Mouse (Mus musculus) CH12.LX (cell line): ENCODE measurements around the gene Nek6. TPM values are rescaled to one million over a fixed set of nuclear protein-coding genes. Genes with fewer than 3 reads are reported as not detected.

Source experiments
- DNase-seq: peaks from one replicate; pipeline ENCODE4 v3.0.0-alpha.2; 2013; ENCODE audit errors: extremely low read depth
- H3K27ac ChIP-seq: 2 replicates; pipeline ENCODE4 v1.5.1; 2012; ENCODE audit warnings: low read depth, mild to moderate bottlenecking, control low read depth, moderate library complexity; ENCODE audit not compliant: insufficient read depth
- H3K27me3 ChIP-seq: replicated peaks from 2 replicates; pipeline ENCODE3; 2012; ENCODE audit warnings: inconsistent platforms
- H3K36me3 ChIP-seq, 2 experiments: replicated peaks in 1 of 2; 2 replicates each; pipeline versions ENCODE3 to v1.6.1; 2012; ENCODE audit warnings: inconsistent platforms in 1 of 2, low read length in 1 of 2, mild to moderate bottlenecking in 1 of 2, mixed read lengths in 1 of 2, moderate library complexity in 1 of 2; ENCODE audit not compliant: control insufficient read depth in 1 of 2, insufficient read depth in 1 of 2
- H3K4me1 ChIP-seq, 2 experiments: 2 replicates each; pipeline ENCODE4 v1.6.1; 2012; ENCODE audit warnings: inconsistent platforms in 1 of 2, moderate library complexity in 1 of 2; ENCODE audit not compliant: insufficient read depth in 2 of 2, control insufficient read depth in 1 of 2
- H3K4me2 ChIP-seq: 2 replicates; pipeline ENCODE4 v1.6.1; 2012; ENCODE audit warnings: low read depth, mild to moderate bottlenecking, control low read depth; ENCODE audit not compliant: poor library complexity, insufficient read depth, severe bottlenecking
- H3K4me3 ChIP-seq, 3 experiments: fragments of 150-350 bp in 1 of 3; sonication (generic) in 1 of 3; replicated peaks in 1 of 3; 2 replicates each; pipeline versions ENCODE3 to v1.5.1; 2011 to 2012; ENCODE audit warnings: low read depth in 2 of 3, low read length in 2 of 3, mild to moderate bottlenecking in 2 of 3, moderate library complexity in 2 of 3, control low read depth in 1 of 3, improper control_type of control experiment in 1 of 3, inconsistent platforms in 1 of 3, mixed read lengths in 1 of 3; ENCODE audit not compliant: poor library complexity in 1 of 3
- H3K79me2 ChIP-seq: replicated peaks from 2 replicates; pipeline ENCODE4 v1.6.1; 2012; ENCODE audit warnings: mild to moderate bottlenecking, moderate library complexity; ENCODE audit not compliant: control insufficient read depth, poor library complexity, insufficient read depth, severe bottlenecking; ENCODE audit errors: extremely low read depth
- H3K9ac ChIP-seq: 2 replicates; pipeline ENCODE4 v1.6.1; 2012; ENCODE audit warnings: low read depth, mild to moderate bottlenecking, control low read depth, moderate library complexity; ENCODE audit not compliant: insufficient read depth
- H3K9me3 ChIP-seq: replicated peaks from 2 replicates; pipeline ENCODE3; 2012; ENCODE audit warnings: low read length, inconsistent platforms, mixed read lengths
- CHD1 ChIP-seq: IDR thresholded peaks from 2 replicates; pipeline ENCODE4 v1.6.1; 2012; ENCODE audit warnings: low read depth, low read length, improper control_type of control experiment, inconsistent platforms
- CTCF ChIP-seq, 2 experiments: IDR thresholded peaks in 1 of 2; conservative IDR thresholded peaks in 1 of 2; 2 replicates each; pipeline ENCODE4 v1.5.1; 2011 to 2012; ENCODE audit warnings: low read depth in 2 of 2, low read length in 2 of 2, improper control_type of control experiment in 1 of 2, inconsistent platforms in 1 of 2, mild to moderate bottlenecking in 1 of 2, moderate library complexity in 1 of 2
- ELF1 ChIP-seq: IDR thresholded peaks from 2 replicates; pipeline ENCODE4 v1.6.1; 2014; ENCODE audit warnings: low read depth, mild to moderate bottlenecking, inconsistent platforms, low read length, improper control_type of control experiment
- EP300 ChIP-seq: IDR thresholded peaks from 2 replicates; pipeline ENCODE4 v1.6.1; 2011; ENCODE audit warnings: low read length, improper control_type of control experiment
- ETS1 ChIP-seq: conservative IDR thresholded peaks from 2 replicates; pipeline ENCODE4 v1.6.1; 2012; ENCODE audit warnings: low read depth, mild to moderate bottlenecking, inconsistent platforms, low read length, improper control_type of control experiment, moderate library complexity
- IRF4 ChIP-seq: IDR thresholded peaks from 2 replicates; pipeline ENCODE4 v1.6.1; 2014; ENCODE audit warnings: low read depth, mild to moderate bottlenecking, inconsistent platforms, low read length, improper control_type of control experiment
- JUN ChIP-seq: IDR thresholded peaks from 2 replicates; pipeline ENCODE4 v1.6.1; 2011; ENCODE audit warnings: low read depth, mild to moderate bottlenecking, low read length, improper control_type of control experiment, moderate library complexity; ENCODE audit not compliant: insufficient read depth
- JUND ChIP-seq: conservative IDR thresholded peaks from 2 replicates; pipeline ENCODE4 v1.6.1; 2011; ENCODE audit warnings: low read depth, low read length, improper control_type of control experiment
- KAT2A ChIP-seq: IDR thresholded peaks from 2 replicates; pipeline ENCODE4 v1.6.1; 2012; ENCODE audit warnings: low read length, improper control_type of control experiment, inconsistent platforms; ENCODE audit not compliant: insufficient replicate concordance
- MEF2A ChIP-seq: IDR thresholded peaks from 2 replicates; pipeline ENCODE4 v1.6.1; 2014; ENCODE audit warnings: low read depth, mild to moderate bottlenecking, inconsistent platforms, low read length, improper control_type of control experiment, borderline replicate concordance
- MXI1 ChIP-seq: IDR thresholded peaks from 2 replicates; pipeline ENCODE4 v1.6.1; 2011; ENCODE audit warnings: mild to moderate bottlenecking, low read depth, low read length, improper control_type of control experiment
- MYC ChIP-seq: IDR thresholded peaks from 2 replicates; pipeline ENCODE4 v1.6.1; 2011; ENCODE audit warnings: low read depth, mild to moderate bottlenecking, improper control_type of control experiment, low read length
- NRF1 ChIP-seq: IDR thresholded peaks from 2 replicates; pipeline ENCODE4 v1.6.1; 2014; ENCODE audit warnings: low read depth, mild to moderate bottlenecking, inconsistent platforms, low read length, improper control_type of control experiment, moderate library complexity
- PAX5 ChIP-seq: IDR thresholded peaks from 2 replicates; pipeline ENCODE4 v1.6.1; 2012; ENCODE audit warnings: low read length, inconsistent platforms, mixed read lengths
- RAD21 ChIP-seq: IDR thresholded peaks from 2 replicates; pipeline ENCODE4 v1.6.1; 2011; ENCODE audit warnings: low read depth, mild to moderate bottlenecking, low read length, improper control_type of control experiment, moderate library complexity
- TCF12 ChIP-seq: IDR thresholded peaks from 2 replicates; pipeline ENCODE4 v1.6.1; 2014; ENCODE audit warnings: low read depth, mild to moderate bottlenecking, inconsistent platforms, low read length, improper control_type of control experiment
- UBTF ChIP-seq: IDR thresholded peaks from 2 replicates; pipeline ENCODE4 v1.6.1; 2012; ENCODE audit warnings: low read depth, mild to moderate bottlenecking, inconsistent platforms, low read length, improper control_type of control experiment, moderate library complexity
- USF1 ChIP-seq: IDR thresholded peaks from 2 replicates; pipeline ENCODE4 v1.6.1; 2014; ENCODE audit warnings: low read depth, mild to moderate bottlenecking, inconsistent platforms, low read length, improper control_type of control experiment
- USF2 ChIP-seq: conservative IDR thresholded peaks from 2 replicates; pipeline ENCODE4 v1.6.1; 2011; ENCODE audit warnings: low read depth, low read length, improper control_type of control experiment
- ZC3H11A ChIP-seq: IDR thresholded peaks from 2 replicates; pipeline ENCODE4 v1.6.1; 2012; ENCODE audit warnings: low read depth, mild to moderate bottlenecking, inconsistent platforms, low read length, improper control_type of control experiment
- ZMIZ1 ChIP-seq: IDR thresholded peaks from 2 replicates; pipeline ENCODE4 v1.6.1; 2012; ENCODE audit warnings: low read depth, mild to moderate bottlenecking, inconsistent platforms, low read length, improper control_type of control experiment
- dilution Hi-C: fragments of 300-500 bp; cut with MboI; formaldehyde crosslinking; loops from 2 replicates; pipeline ENCODE4 v1.14.3; 2020; ENCODE audit warnings: low sequenced_read_pairs; ENCODE audit not compliant: extremely low pct_unique_long_range_greater_than_20kb, extremely low pct_ligation_motif_present
- in situ Hi-C: fragments of 300-500 bp; cut with MboI; formaldehyde crosslinking; loops from 3 replicates; pipeline ENCODE4 v1.14.3; 2019; ENCODE audit warnings: low sequenced_read_pairs, low pct_ligation_motif_present, low pct_unique_long_range_greater_than_20kb, mixed read lengths
- polyA plus RNA-seq: library from polyadenylated mRNA; unstranded; fragments of >175 nt; gene quantifications from 2 replicates; pipeline ENCODE4 v1.2.1, GENCODE M21; 2012; ENCODE audit warnings: low read depth; ENCODE audit not compliant: insufficient read length
- total RNA-seq, 2 experiments: library from RNA; depleted of rRNA; stranded (reverse); fragments of 300-350 nt in 1 of 2; fragments of >200 nt in 1 of 2; gene quantifications; 2 replicates each; pipeline ENCODE4 v1.2.3; 2012 to 2014

Nek6 gene
- total and polyA plus RNA-seq, 3 experiments: 31.0 to 39.9 (median 36.7) TPM

DNA sequence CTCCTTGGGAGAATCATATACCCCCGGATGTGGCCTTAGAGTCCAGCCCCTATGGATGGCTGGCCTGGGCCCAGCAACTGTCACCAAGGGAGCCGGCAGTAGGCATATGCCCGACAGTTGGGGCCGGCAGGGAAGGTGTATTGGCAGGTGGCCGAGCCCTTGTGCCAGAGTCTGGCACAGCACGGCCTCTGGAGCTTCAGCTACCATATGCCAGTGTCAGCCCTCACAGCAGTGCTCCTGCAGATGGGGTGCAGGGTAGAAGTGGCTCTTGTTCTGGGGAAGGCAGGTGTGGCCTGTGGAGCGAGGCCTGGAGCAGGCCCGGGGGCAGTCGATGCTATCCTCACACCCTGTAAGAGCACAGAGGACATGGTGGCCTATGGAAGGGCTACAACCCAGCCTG, 28.2 kb downstream of the Nek6 start:
- TF ChIP-seq ETS1 (no peak), USF2 (no peak), ZC3H11A (no peak), ELF1 (no peak), CTCF (conservative IDR thresholded peaks at IDR 0.05 in 1 of 2, IDR thresholded peaks at IDR 0.05 in 1 of 2; ENCODE audit: low read depth in 2 of 2, low read length in 2 of 2) (no peak), CHD1 (no peak), NRF1 (no peak), JUN (no peak), MEF2A (no peak), JUND (no peak), MYC (no peak), PAX5 (no peak), ZMIZ1 (no peak), EP300 (no peak), KAT2A (no peak), UBTF (no peak), TCF12 (no peak), USF1 (no peak), MXI1 (no peak), IRF4 (no peak)
- dilution Hi-C loops (no loop called here), in situ Hi-C loops (no loop called here)
- Histone ChIP-seq H3K36me3 (peaks cover 0 to 14% of the 10 kb centered on the region in 2 experiments), H3K4me1 (peaks cover 70 to 99% of the 10 kb centered on the region in 2 experiments), H3K27ac (no peak overlapping the region; the same call in 1 of the 2 replicates), H3K79me2 (peaks cover 9% of the 10 kb centered on the region), H3K27me3 (no peaks in the 10 kb centered on the region), H3K9ac (no peak overlapping the region), H3K9me3 (no peaks in the 10 kb centered on the region), H3K4me2 (no peak overlapping the region), H3K4me3 (no peak overlapping the region)
- no peak for DNase-seq

DNA sequence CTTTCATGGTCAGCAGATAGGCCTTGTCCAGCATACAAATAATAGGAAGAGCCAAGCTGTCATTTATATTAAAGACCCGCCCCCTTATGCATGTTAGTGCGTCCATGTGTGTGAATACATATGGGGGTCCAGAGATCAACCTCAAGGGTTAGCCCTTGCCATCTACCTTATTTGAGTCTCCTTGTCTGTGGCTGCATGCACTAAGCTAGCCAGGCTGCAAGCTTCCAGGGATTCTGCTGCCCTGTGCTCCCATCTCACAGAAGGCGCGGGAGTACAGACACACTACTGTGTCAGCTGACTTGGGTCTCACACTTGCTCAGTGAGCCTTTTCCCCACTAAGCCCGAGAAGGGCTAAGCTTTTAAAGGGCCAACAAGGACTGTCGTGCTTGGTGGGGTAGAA, 29.2 kb downstream of the Nek6 start:
- peak overlapping the region; percentile 8; the same call in 1 of the 2 replicates for H3K9ac ChIP-seq
- H3K9me3 ChIP-seq: no peaks in the 10 kb centered on the region
- peaks cover 7% of the 10 kb centered on the region for H3K79me2 ChIP-seq
- DNase-seq: no peak
- H3K36me3 ChIP-seq: peaks cover 0 to 14% of the 10 kb centered on the region in 2 experiments
- H3K27ac ChIP-seq: peak overlapping the region; percentile 85; the same call in 1 of the 2 replicates
- TF ChIP-seq RAD21 (no peak), ELF1 (0 out of 2 replicates have a peak, but pooled peaks have one; percentile 4)
- dilution Hi-C loops (no loop called here), in situ Hi-C loops (no loop called here)
- H3K4me3 ChIP-seq: no peak overlapping the region
- H3K27me3 ChIP-seq: no peaks in the 10 kb centered on the region
- H3K4me2 ChIP-seq: peak overlapping the region; percentile 46
- peaks cover 72 to 99% of the 10 kb centered on the region in 2 experiments for H3K4me1 ChIP-seq
